Mouse (Mus musculus) E14TG2a.4 (cell line): ENCODE results near the gene AC161166.1.

Source experiments
- CTCF ChIP-seq: conservative IDR thresholded peaks from 2 replicates; pipeline ENCODE4 v1.5.1; 2014; ENCODE audit warnings: low read length
- POU5F1 ChIP-seq: IDR thresholded peaks from 2 replicates; pipeline ENCODE4 v1.6.1; 2014; ENCODE audit warnings: low read length, borderline replicate concordance

- no peak for TF ChIP-seq CTCF
- no peak for TF ChIP-seq POU5F1
Measured at GRCm38 (mm10) chr7:24525686-24526420, 13.6 kb upstream of the AC161166.1 start.
